Mouse (Mus musculus): ENCODE measurements around the gene Fas. TPM values are rescaled to one million over a fixed set of nuclear protein-coding genes. Genes with fewer than 3 reads are reported as not detected.
A peak's percentile ranks its signal among the peaks of the same experiment; 100 is the strongest.

Gene Fas
- polyA plus RNA-seq, 1 experiment from 2014 or later, result 1.6 TPM

- H3K4me3 ChIP-seq (ENCODE audit: low read length), result no peak overlapping the region
- H3K9ac ChIP-seq (ENCODE audit: low read depth, low read length), result no peak overlapping the region
- ATAC-seq, result no peak
- H3K4me1 ChIP-seq (ENCODE audit: control insufficient read depth, insufficient read depth, low read depth, low read length), result no peaks in the 10 kb centered on the region; the same call in 1 of the 2 replicates
- H3K9me3 ChIP-seq (ENCODE audit: control insufficient read depth, low read length), result no peaks in the 10 kb centered on the region
- 85% methylated on average over 6 of the region's 6 CpGs for WGBS
- H3K4me2 ChIP-seq (ENCODE audit: low read length), result no peak overlapping the region
- H3K27ac ChIP-seq (ENCODE audit: low read depth, low read length), result no peak overlapping the region
- H3K27me3 ChIP-seq (replicated peaks; ENCODE audit: control insufficient read depth, insufficient read depth, low read length), result no peaks in the 10 kb centered on the region
- H3K36me3 ChIP-seq (ENCODE audit: control insufficient read depth, insufficient read depth, low read length), result no peaks in the 10 kb centered on the region
Observed at GRCm38 (mm10) chr19:34306794-34307193, 16.3 kb downstream of the Fas start.

- Histone ChIP-seq H3K9ac (ENCODE audit: low read depth, low read length) (no peak overlapping the region), H3K4me1 (ENCODE audit: control insufficient read depth, insufficient read depth, low read depth, low read length) (no peaks in the 10 kb centered on the region; the same call in 1 of the 2 replicates), H3K4me3 (ENCODE audit: low read length) (no peak overlapping the region), H3K36me3 (ENCODE audit: control insufficient read depth, insufficient read depth, low read length) (no peaks in the 10 kb centered on the region), H3K4me2 (ENCODE audit: low read length) (no peak overlapping the region), H3K27me3 (replicated peaks; ENCODE audit: control insufficient read depth, insufficient read depth, low read length) (no peaks in the 10 kb centered on the region), H3K27ac (ENCODE audit: low read depth, low read length) (no peak overlapping the region), H3K9me3 (ENCODE audit: control insufficient read depth, low read length) (no peaks in the 10 kb centered on the region)
- no peak for ATAC-seq
- WGBS, result 53% methylated on average over 5 of the region's 5 CpGs
Observed at GRCm38 (mm10) chr19:34312151-34312728, 21.8 kb downstream of the Fas start.

- H3K27ac ChIP-seq (ENCODE audit: low read depth, low read length), result no peak overlapping the region
- no peak overlapping the region for H3K9ac ChIP-seq (ENCODE audit: low read depth, low read length)
- 77% methylated on average over 3 of the region's 3 CpGs for WGBS
- H3K4me3 ChIP-seq (ENCODE audit: low read length), result no peak overlapping the region
- no peaks in the 10 kb centered on the region for H3K4me1 ChIP-seq (ENCODE audit: control insufficient read depth, insufficient read depth, low read depth, low read length)
- H3K36me3 ChIP-seq (ENCODE audit: control insufficient read depth, insufficient read depth, low read length), result no peaks in the 10 kb centered on the region
- no peak overlapping the region for H3K4me2 ChIP-seq (ENCODE audit: low read length)
- ATAC-seq, result no peak
- no peaks in the 10 kb centered on the region for H3K27me3 ChIP-seq (replicated peaks; ENCODE audit: control insufficient read depth, insufficient read depth, low read length)
- H3K9me3 ChIP-seq (ENCODE audit: control insufficient read depth, low read length), result no peaks in the 10 kb centered on the region
Observed at GRCm38 (mm10) chr19:34328051-34328450, 37.6 kb downstream of the Fas start.

GRCm38 (mm10) chr19:34334300-34334699, 43.8 kb downstream of the Fas start:
- Histone ChIP-seq H3K9me3 (ENCODE audit: control insufficient read depth, low read length) (no peaks in the 10 kb centered on the region), H3K4me3 (ENCODE audit: low read length) (no peak overlapping the region), H3K9ac (ENCODE audit: low read depth, low read length) (no peak overlapping the region), H3K36me3 (ENCODE audit: control insufficient read depth, insufficient read depth, low read length) (no peaks in the 10 kb centered on the region), H3K27ac (ENCODE audit: low read depth, low read length) (no peak overlapping the region), H3K4me1 (ENCODE audit: control insufficient read depth, insufficient read depth, low read depth, low read length) (no peaks in the 10 kb centered on the region), H3K4me2 (ENCODE audit: low read length) (no peak overlapping the region), H3K27me3 (replicated peaks; ENCODE audit: control insufficient read depth, insufficient read depth, low read length) (no peaks in the 10 kb centered on the region)
- WGBS, result 0% methylated on average over 2 of the region's 2 CpGs
- peak; percentile 69; the same call in 1 of the 2 replicates for ATAC-seq

- peaks cover 4% of the 10 kb centered on the region for H3K4me1 ChIP-seq (ENCODE audit: control insufficient read depth, insufficient read depth, low read depth, low read length)
- no peaks in the 10 kb centered on the region for H3K36me3 ChIP-seq (ENCODE audit: control insufficient read depth, insufficient read depth, low read length)
- 89% methylated on average over 2 of the region's 2 CpGs for WGBS
- no peak overlapping the region for H3K9ac ChIP-seq (ENCODE audit: low read depth, low read length)
- no peaks in the 10 kb centered on the region for H3K9me3 ChIP-seq (ENCODE audit: control insufficient read depth, low read length)
- no peak overlapping the region for H3K4me3 ChIP-seq (ENCODE audit: low read length)
- H3K4me2 ChIP-seq (ENCODE audit: low read length), result no peak overlapping the region
- no peak overlapping the region for H3K27ac ChIP-seq (ENCODE audit: low read depth, low read length)
- H3K27me3 ChIP-seq (replicated peaks; ENCODE audit: control insufficient read depth, insufficient read depth, low read length), result no peaks in the 10 kb centered on the region; the same call in 1 of the 2 replicates
- no peak for ATAC-seq
Observed at GRCm38 (mm10) chr19:34344702-34345101, 54.2 kb downstream of the Fas start.

- Histone ChIP-seq H3K27ac (ENCODE audit: low read depth, low read length) (peak overlapping the region; percentile 14; the same call in 1 of the 2 replicates), H3K27me3 (replicated peaks; ENCODE audit: control insufficient read depth, insufficient read depth, low read length) (no peaks in the 10 kb centered on the region; the same call in 1 of the 2 replicates), H3K4me3 (ENCODE audit: low read length) (no peak overlapping the region), H3K9ac (ENCODE audit: low read depth, low read length) (no peak overlapping the region), H3K36me3 (ENCODE audit: control insufficient read depth, insufficient read depth, low read length) (no peaks in the 10 kb centered on the region), H3K4me2 (ENCODE audit: low read length) (no peak overlapping the region), H3K9me3 (ENCODE audit: control insufficient read depth, low read length) (no peaks in the 10 kb centered on the region), H3K4me1 (ENCODE audit: control insufficient read depth, insufficient read depth, low read depth, low read length) (peaks cover 4% of the 10 kb centered on the region)
- WGBS, result 41% methylated on average over 8 of the region's 8 CpGs
- ATAC-seq, result peak; percentile 71
Observed at GRCm38 (mm10) chr19:34345616-34346267, 55.3 kb downstream of the Fas start.

- Histone ChIP-seq H3K27me3 (replicated peaks; ENCODE audit: control insufficient read depth, insufficient read depth, low read length) (no peaks in the 10 kb centered on the region; the same call in 1 of the 2 replicates), H3K4me3 (ENCODE audit: low read length) (no peak overlapping the region)
Observed at GRCm38 (mm10) chr19:34353291-34353805, 62.9 kb downstream of the Fas start.

GRCm38 (mm10) chr19:34362639-34363038, 72.2 kb downstream of the Fas start:
- no peak overlapping the region for H3K27ac ChIP-seq (ENCODE audit: low read depth, low read length)
- WGBS, result 98% methylated on average over 1 of the region's 1 CpGs
- ATAC-seq, result no peak

More at GRCm38 (mm10) chr19:34353291-34353805, 62.9 kb downstream of the Fas start:
- H3K9ac ChIP-seq (ENCODE audit: low read depth, low read length), result no peak overlapping the region
- no peaks in the 10 kb centered on the region for H3K4me1 ChIP-seq (ENCODE audit: control insufficient read depth, insufficient read depth, low read depth, low read length)
- no peak overlapping the region for H3K27ac ChIP-seq (ENCODE audit: low read depth, low read length)
- WGBS, result 34% methylated on average over 3 of the region's 3 CpGs
- no peak overlapping the region for H3K4me2 ChIP-seq (ENCODE audit: low read length)
- H3K36me3 ChIP-seq (ENCODE audit: control insufficient read depth, insufficient read depth, low read length), result no peaks in the 10 kb centered on the region
- no peaks in the 10 kb centered on the region for H3K9me3 ChIP-seq (ENCODE audit: control insufficient read depth, low read length)
- ATAC-seq, result no peak

GRCm38 (mm10) chr19:34369551-34369950, 79.1 kb downstream of the Fas start:
- WGBS, result 25% methylated on average over 1 of the region's 1 CpGs
- no peak for ATAC-seq

More at GRCm38 (mm10) chr19:34362639-34363038, 72.2 kb downstream of the Fas start:
- Histone ChIP-seq H3K4me1 (ENCODE audit: control insufficient read depth, insufficient read depth, low read depth, low read length) (no peaks in the 10 kb centered on the region), H3K4me2 (ENCODE audit: low read length) (no peak overlapping the region), H3K36me3 (ENCODE audit: control insufficient read depth, insufficient read depth, low read length) (no peaks in the 10 kb centered on the region), H3K27me3 (replicated peaks; ENCODE audit: control insufficient read depth, insufficient read depth, low read length) (no peaks in the 10 kb centered on the region), H3K9me3 (ENCODE audit: control insufficient read depth, low read length) (no peaks in the 10 kb centered on the region), H3K9ac (ENCODE audit: low read depth, low read length) (no peak overlapping the region), H3K4me3 (ENCODE audit: low read length) (no peak overlapping the region)

More at GRCm38 (mm10) chr19:34369551-34369950, 79.1 kb downstream of the Fas start:
- Histone ChIP-seq H3K27ac (ENCODE audit: low read depth, low read length) (no peak overlapping the region), H3K4me2 (ENCODE audit: low read length) (no peak overlapping the region), H3K9me3 (ENCODE audit: control insufficient read depth, low read length) (no peaks in the 10 kb centered on the region), H3K27me3 (replicated peaks; ENCODE audit: control insufficient read depth, insufficient read depth, low read length) (no peaks in the 10 kb centered on the region), H3K9ac (ENCODE audit: low read depth, low read length) (no peak overlapping the region), H3K36me3 (ENCODE audit: control insufficient read depth, insufficient read depth, low read length) (no peaks in the 10 kb centered on the region), H3K4me3 (ENCODE audit: low read length) (no peak overlapping the region), H3K4me1 (ENCODE audit: control insufficient read depth, insufficient read depth, low read depth, low read length) (no peaks in the 10 kb centered on the region)

Measured in hindbrain, embryonic 16.5 days (tissue).